Mouse (Mus musculus): ENCODE data around the gene Spry1. TPM values are rescaled to one million over a fixed set of nuclear protein-coding genes. Genes with fewer than 3 reads are reported as not detected.

The Spry1 gene
- polyA plus RNA-seq, 1 experiment from 2014 or later: 39.6 TPM

GRCm38 (mm10) chr3:37653935-37654729 lies 14.4 kb downstream of the Spry1 start:
- Histone ChIP-seq H3K9ac (ENCODE audit: low read depth, low read length) (peak overlapping the region; percentile 39; the same call in 1 of the 2 replicates), H3K4me3 (replicated peaks; ENCODE audit: low read depth, low read length) (peak overlapping the region; percentile 21; the same call in 1 of the 2 replicates), H3K4me2 (ENCODE audit: low read length) (peak overlapping the region; percentile 45), H3K4me1 (replicated peaks; ENCODE audit: insufficient read depth, low read length) (peaks cover 34% of the 10 kb centered on the region), H3K27ac (peak overlapping the region; percentile 82), H3K36me3 (ENCODE audit: insufficient read depth, low read length) (no peaks in the 10 kb centered on the region), H3K9me3 (replicated peaks; ENCODE audit: low read length) (no peaks in the 10 kb centered on the region), H3K27me3 (ENCODE audit: insufficient read depth, low read length) (no peaks in the 10 kb centered on the region)
- no peak for ATAC-seq (replicated peaks; ENCODE audit: low FRiP score, low read depth)
- peak; percentile 90 for DNase-seq (ENCODE audit: low spot score)
- WGBS: 3% methylated on average over 16 of the region's 16 CpGs
- TF ChIP-seq CTCF (IDR thresholded peaks at IDR 0.05; ENCODE audit: low read depth): no peak

GRCm38 (mm10) chr3:37654787-37655186 lies 15.0 kb downstream of the Spry1 start:
- Histone ChIP-seq H3K9ac (ENCODE audit: low read depth, low read length) (no peak overlapping the region), H3K27me3 (ENCODE audit: insufficient read depth, low read length) (no peaks in the 10 kb centered on the region), H3K9me3 (replicated peaks; ENCODE audit: low read length) (no peaks in the 10 kb centered on the region), H3K4me2 (ENCODE audit: low read length) (peak overlapping the region; percentile 45; the same call in 1 of the 2 replicates), H3K4me3 (replicated peaks; ENCODE audit: low read depth, low read length) (no peak overlapping the region; the same call in 1 of the 2 replicates), H3K27ac (peak overlapping the region; percentile 82), H3K4me1 (replicated peaks; ENCODE audit: insufficient read depth, low read length) (peaks cover 34% of the 10 kb centered on the region), H3K36me3 (ENCODE audit: insufficient read depth, low read length) (no peaks in the 10 kb centered on the region)
- no peak for TF ChIP-seq CTCF (IDR thresholded peaks at IDR 0.05; ENCODE audit: low read depth)
- no peak for DNase-seq (ENCODE audit: low spot score)
- no peak for ATAC-seq (replicated peaks; ENCODE audit: low FRiP score, low read depth)
- 78% methylated on average over 6 of the region's 6 CpGs for WGBS

GRCm38 (mm10) chr3:37655933-37656633 lies 16.3 kb downstream of the Spry1 start:
- no peak for DNase-seq (ENCODE audit: low spot score)
- H3K27me3 ChIP-seq (ENCODE audit: insufficient read depth, low read length): no peaks in the 10 kb centered on the region
- no peak for TF ChIP-seq CTCF (IDR thresholded peaks at IDR 0.05; ENCODE audit: low read depth)
- H3K27ac ChIP-seq: peak overlapping the region; percentile 44; the same call in 1 of the 2 replicates
- no peaks in the 10 kb centered on the region for H3K36me3 ChIP-seq (ENCODE audit: insufficient read depth, low read length)
- 31% methylated on average over 20 of the region's 20 CpGs for WGBS
- H3K4me3 ChIP-seq (replicated peaks; ENCODE audit: low read depth, low read length): no peak overlapping the region
- peaks cover 34% of the 10 kb centered on the region for H3K4me1 ChIP-seq (replicated peaks; ENCODE audit: insufficient read depth, low read length)
- ATAC-seq (replicated peaks; ENCODE audit: low FRiP score, low read depth): no peak
- H3K4me2 ChIP-seq (ENCODE audit: low read length): peak overlapping the region; percentile 23; the same call in 1 of the 2 replicates
- H3K9ac ChIP-seq (ENCODE audit: low read depth, low read length): 0 out of 2 replicates have a peak overlapping the region, but pooled peaks have one; percentile 9
- no peaks in the 10 kb centered on the region for H3K9me3 ChIP-seq (replicated peaks; ENCODE audit: low read length)

- peak overlapping the region; percentile 27; the same call in 1 of the 2 replicates for H3K4me2 ChIP-seq (ENCODE audit: low read length)
- no peak for ATAC-seq (replicated peaks; ENCODE audit: low FRiP score, low read depth)
- H3K36me3 ChIP-seq (ENCODE audit: insufficient read depth, low read length): no peaks in the 10 kb centered on the region
- peak; percentile 78 for DNase-seq (ENCODE audit: low spot score)
- peak overlapping the region; percentile 71 for H3K27ac ChIP-seq
- peaks cover 34% of the 10 kb centered on the region for H3K4me1 ChIP-seq (replicated peaks; ENCODE audit: insufficient read depth, low read length)
- no peaks in the 10 kb centered on the region for H3K9me3 ChIP-seq (replicated peaks; ENCODE audit: low read length)
- no peaks in the 10 kb centered on the region for H3K27me3 ChIP-seq (ENCODE audit: insufficient read depth, low read length)
- TF ChIP-seq CTCF (IDR thresholded peaks at IDR 0.05; ENCODE audit: low read depth): no peak
- H3K4me3 ChIP-seq (replicated peaks; ENCODE audit: low read depth, low read length): no peak overlapping the region
- no peak overlapping the region for H3K9ac ChIP-seq (ENCODE audit: low read depth, low read length)
- WGBS: 8% methylated on average over 8 of the region's 8 CpGs
These were observed 17.3 kb downstream of the Spry1 start for GRCm38 (mm10) chr3:37657009-37657408.

GRCm38 (mm10) chr3:37658155-37658554 lies 18.4 kb downstream of the Spry1 start:
- H3K27ac ChIP-seq: no peak overlapping the region
- TF ChIP-seq CTCF (IDR thresholded peaks at IDR 0.05; ENCODE audit: low read depth): no peak
- no peak overlapping the region for H3K9ac ChIP-seq (ENCODE audit: low read depth, low read length)
- no peaks in the 10 kb centered on the region for H3K27me3 ChIP-seq (ENCODE audit: insufficient read depth, low read length)
- H3K4me2 ChIP-seq (ENCODE audit: low read length): no peak overlapping the region
- no peak overlapping the region for H3K4me3 ChIP-seq (replicated peaks; ENCODE audit: low read depth, low read length)
- 15% methylated on average over 5 of the region's 5 CpGs for WGBS
- H3K36me3 ChIP-seq (ENCODE audit: insufficient read depth, low read length): no peaks in the 10 kb centered on the region
- DNase-seq (ENCODE audit: low spot score) (no peak), ATAC-seq (replicated peaks; ENCODE audit: low FRiP score, low read depth) (no peak)
- H3K9me3 ChIP-seq (replicated peaks; ENCODE audit: low read length): no peaks in the 10 kb centered on the region
- peaks cover 27% of the 10 kb centered on the region for H3K4me1 ChIP-seq (replicated peaks; ENCODE audit: insufficient read depth, low read length)

GRCm38 (mm10) chr3:37659621-37660020 lies 19.9 kb downstream of the Spry1 start:
- Histone ChIP-seq H3K36me3 (ENCODE audit: insufficient read depth, low read length) (no peaks in the 10 kb centered on the region), H3K4me1 (replicated peaks; ENCODE audit: insufficient read depth, low read length) (peaks cover 14% of the 10 kb centered on the region), H3K4me2 (ENCODE audit: low read length) (no peak overlapping the region), H3K9me3 (replicated peaks; ENCODE audit: low read length) (no peaks in the 10 kb centered on the region), H3K9ac (ENCODE audit: low read depth, low read length) (no peak overlapping the region), H3K27me3 (ENCODE audit: insufficient read depth, low read length) (no peaks in the 10 kb centered on the region), H3K4me3 (replicated peaks; ENCODE audit: low read depth, low read length) (no peak overlapping the region), H3K27ac (no peak overlapping the region)
- no peak for DNase-seq (ENCODE audit: low spot score)
- ATAC-seq (replicated peaks; ENCODE audit: low FRiP score, low read depth): no peak
- no peak for TF ChIP-seq CTCF (IDR thresholded peaks at IDR 0.05; ENCODE audit: low read depth)
- 85% methylated on average over 6 of the region's 6 CpGs for WGBS

Measured in kidney, postnatal 0 days (tissue).